Mouse (Mus musculus): ENCODE measurements around the gene Galt.

GRCm38 (mm10) chr4:41754797-41755337 lies at the start of gene Galt:
- TF ChIP-seq POLR2A (IDR thresholded peaks at IDR 0.05; ENCODE audit: control insufficient read depth, low read depth, low read length) (no peak), CTCF (IDR thresholded peaks at IDR 0.05; ENCODE audit: control insufficient read depth, insufficient read depth, insufficient replicate concordance, low read depth, low read length) (no peak)
